Mouse (Mus musculus) kidney, adult 9 months (tissue): Measurements from ENCODE around the gene Eddm3b.
A peak's percentile ranks its signal among the peaks of the same experiment; 100 is the strongest.

Experiments used
- DNase-seq: peaks from one replicate; pipeline ENCODE4 v3.0.0; 2022

The Eddm3b gene

GRCm38 (mm10) chr14:51113916-51114560 lies at the start of gene Eddm3b:
Gene Eddm3b (plus strand): TSS chr14:51114426.
- peak; percentile 52 for DNase-seq

- no peak for DNase-seq
These were observed 45.3 kb upstream of the Eddm3b start for GRCm38 (mm10) chr14:51068956-51069355.

GRCm38 (mm10) chr14:51069617-51070016 lies 44.6 kb upstream of the Eddm3b start:
- peak; percentile 53 for DNase-seq

- DNase-seq, result no peak
These were observed 39.9 kb upstream of the Eddm3b start, which contains the start of gene Olfr750 for GRCm38 (mm10) chr14:51074335-51074734. Gene Olfr750 (minus strand): TSS chr14:51074435.

GRCm38 (mm10) chr14:51079180-51079579 lies 35.0 kb upstream of the Eddm3b start:
- DNase-seq, result no peak

- DNase-seq, result no peak
These were observed 33.2 kb upstream of the Eddm3b start for GRCm38 (mm10) chr14:51081035-51081434.

- peak; percentile 63 for DNase-seq
These were observed 31.3 kb upstream of the Eddm3b start for GRCm38 (mm10) chr14:51082599-51083581.

- DNase-seq, result no peak
These were observed 30.4 kb upstream of the Eddm3b start for GRCm38 (mm10) chr14:51083805-51084204.

GRCm38 (mm10) chr14:51085086-51085485 lies 29.1 kb upstream of the Eddm3b start:
- DNase-seq, result no peak

- DNase-seq, result no peak
These were observed 28.3 kb upstream of the Eddm3b start for GRCm38 (mm10) chr14:51085911-51086310.

- no peak for DNase-seq
These were observed 26.5 kb upstream of the Eddm3b start for GRCm38 (mm10) chr14:51087762-51088161.

- DNase-seq, result peak; percentile 91
These were observed 25.9 kb upstream of the Eddm3b start for GRCm38 (mm10) chr14:51088166-51088969.

GRCm38 (mm10) chr14:51088970-51089673 lies 25.1 kb upstream of the Eddm3b start:
- DNase-seq, result peak; percentile 99

GRCm38 (mm10) chr14:51089674-51090076 lies 24.6 kb upstream of the Eddm3b start:
- DNase-seq, result no peak

GRCm38 (mm10) chr14:51090077-51090781 lies 24.0 kb upstream of the Eddm3b start:
- DNase-seq, result peak; percentile 90

GRCm38 (mm10) chr14:51090921-51091900 lies 23.0 kb upstream of the Eddm3b start, which contains the start of the genes Rnase4 and Ang:
Gene Rnase4 (plus strand): TSS chr14:51091077.
Gene Ang (plus strand): TSS chr14:51091150.
- DNase-seq, result no peak

- DNase-seq, result no peak
These were observed 22.1 kb upstream of the Eddm3b start for GRCm38 (mm10) chr14:51092073-51092620.

- DNase-seq, result no peak
These were observed 20.7 kb upstream of the Eddm3b start for GRCm38 (mm10) chr14:51093496-51093895.

GRCm38 (mm10) chr14:51094096-51094875 lies 19.9 kb upstream of the Eddm3b start:
- no peak for DNase-seq
